Mouse (Mus musculus): Measurements from ENCODE around the gene St6galnac3.

DNA sequence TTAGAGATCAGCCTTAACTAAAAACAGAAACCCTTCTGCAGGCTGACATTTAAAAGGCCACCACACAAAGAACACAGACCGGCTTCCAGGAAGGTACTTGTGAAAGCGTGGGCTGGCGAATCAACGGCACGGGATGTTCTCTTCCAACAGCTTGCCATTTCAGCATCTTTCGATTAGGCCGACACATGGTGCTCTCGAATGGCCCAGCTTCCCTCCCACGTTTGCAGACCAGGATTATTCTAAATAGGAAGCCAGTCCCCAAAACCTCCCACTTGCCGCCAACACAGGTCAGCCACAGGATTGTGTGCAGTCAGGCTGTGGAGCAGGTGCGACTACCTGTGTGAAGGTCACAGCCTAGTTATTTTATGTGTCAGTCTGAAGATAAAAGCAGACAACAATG is 153.8 kb downstream of the St6galnac3 start:
- TF ChIP-seq CTCF (conservative IDR thresholded peaks at IDR 0.05 in 1 of 2, IDR thresholded peaks at IDR 0.05 in 1 of 2; ENCODE audit: low read depth in 2 of 2, low read length in 2 of 2) (no peak), EP300 (IDR thresholded peaks at IDR 0.05; ENCODE audit: low read length) (no peak), JUND (conservative IDR thresholded peaks at IDR 0.05; ENCODE audit: low read depth, low read length) (no peak), POLR2A (IDR thresholded peaks at IDR 0.05; ENCODE audit: low read depth, low read length) (no peak), ZNF384 (IDR thresholded peaks at IDR 0.05; ENCODE audit: low read depth, low read length) (no peak), MAX (IDR thresholded peaks at IDR 0.05; ENCODE audit: low read length) (no peak), PAX5 (IDR thresholded peaks at IDR 0.05; ENCODE audit: low read length) (no peak), CHD2 (IDR thresholded peaks at IDR 0.05; ENCODE audit: low read length) (no peak), ZC3H11A (IDR thresholded peaks at IDR 0.05; ENCODE audit: low read depth, low read length) (no peak), MAZ (IDR thresholded peaks at IDR 0.05; ENCODE audit: low read depth, low read length) (no peak), CHD1 (IDR thresholded peaks at IDR 0.05; ENCODE audit: low read depth, low read length) (no peak), TCF12 (IDR thresholded peaks at IDR 0.05; ENCODE audit: low read depth, low read length) (no peak)

Data from CH12.LX (cell line).